Mouse (Mus musculus) liver, adult (tissue): ENCODE results near the gene 1110017D15Rik.

ENCODE experiments used
- GATA4 ChIP-seq: IDR thresholded peaks from 2 replicates; pipeline ENCODE4 v1.6.1; 2014; ENCODE audit warnings: mild to moderate bottlenecking, low read length; ENCODE audit not compliant: insufficient replicate concordance

Gene 1110017D15Rik

DNA sequence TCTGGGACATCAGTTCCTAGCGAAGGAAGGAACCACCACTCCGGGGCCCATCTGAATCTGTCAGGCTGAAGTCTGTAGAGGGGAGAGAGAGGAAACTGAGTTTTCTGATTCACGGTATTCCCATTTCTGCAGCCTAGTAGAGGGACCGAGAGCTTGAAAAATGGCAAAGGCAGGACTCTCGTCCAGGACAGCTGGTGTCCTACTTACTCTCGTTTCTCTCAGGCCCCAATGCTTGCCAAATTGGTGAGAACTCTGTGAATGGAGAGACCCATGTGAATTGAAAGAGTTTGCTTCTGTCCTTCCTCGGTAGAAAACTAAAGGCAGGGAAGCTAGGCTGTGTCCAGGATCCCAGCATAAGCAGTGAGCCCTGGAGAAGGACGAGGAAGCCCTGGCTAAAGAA, 17.5 kb downstream of the 1110017D15Rik start:
- TF ChIP-seq GATA4: no peak

DNA sequence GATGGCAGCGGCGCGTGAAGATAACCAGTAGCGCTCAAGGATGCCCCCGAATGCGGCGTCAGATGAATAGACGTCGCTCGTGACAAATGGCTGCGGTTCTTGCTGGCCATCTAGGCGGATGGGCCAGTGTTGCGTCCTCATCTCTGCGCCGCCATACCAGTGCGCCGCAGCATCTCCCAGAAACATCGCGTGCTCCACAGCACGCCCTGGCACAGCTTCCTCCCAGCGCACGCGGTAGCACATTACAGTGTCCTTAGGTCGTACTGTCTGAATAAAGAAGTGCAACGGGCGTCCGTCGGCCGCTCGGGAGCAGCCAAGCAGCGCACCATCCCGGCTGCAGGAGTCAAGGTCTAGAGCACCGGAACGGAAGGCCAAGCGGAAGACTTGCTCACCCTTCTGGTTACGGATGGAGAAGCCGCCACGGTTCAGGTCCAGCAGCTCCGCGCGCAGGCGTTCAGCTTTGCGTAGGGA, 18.2 kb downstream of the 1110017D15Rik start:
- no peak for TF ChIP-seq GATA4

DNA sequence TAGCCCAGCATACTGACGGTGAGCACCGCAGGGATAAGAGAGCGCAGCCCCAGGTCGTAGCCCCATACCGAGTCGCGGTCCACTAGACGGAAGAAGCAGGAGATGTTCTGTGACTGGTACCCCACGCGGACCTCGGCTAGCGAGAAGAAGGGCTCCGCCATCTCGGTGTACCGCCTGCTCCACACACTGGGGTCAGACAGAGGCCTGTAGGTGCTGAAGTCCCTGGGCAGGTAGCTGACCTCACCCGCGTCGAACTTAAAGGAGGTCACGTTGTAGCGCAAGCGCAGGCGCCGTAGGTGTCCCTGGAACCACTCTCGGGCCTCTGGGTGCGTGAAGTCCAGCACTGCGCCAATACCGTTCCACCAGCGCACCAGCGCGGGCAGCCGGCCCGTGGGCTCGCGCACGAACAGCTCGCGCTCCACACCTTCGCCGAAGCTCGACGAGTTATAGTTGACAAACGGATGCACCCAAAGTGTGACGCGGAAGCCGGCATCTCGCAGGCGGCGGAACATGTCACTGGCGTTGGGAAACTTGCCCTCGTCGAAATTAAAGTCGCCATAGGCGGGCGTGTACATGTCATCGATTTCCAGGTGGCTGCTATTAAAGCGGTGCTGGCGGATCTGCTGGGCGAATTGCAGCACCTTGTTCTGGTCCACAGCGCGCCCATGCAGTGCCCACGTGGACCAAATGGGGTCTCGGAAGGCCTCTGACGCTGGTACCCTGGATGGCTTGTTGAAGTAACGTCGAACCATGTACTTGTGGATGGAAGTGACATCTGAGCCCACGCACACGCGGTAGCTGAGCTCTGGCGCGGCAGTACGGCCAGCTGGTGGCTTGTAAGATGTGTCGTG, 18.9 kb downstream of the 1110017D15Rik start:
- TF ChIP-seq GATA4: no peak

DNA sequence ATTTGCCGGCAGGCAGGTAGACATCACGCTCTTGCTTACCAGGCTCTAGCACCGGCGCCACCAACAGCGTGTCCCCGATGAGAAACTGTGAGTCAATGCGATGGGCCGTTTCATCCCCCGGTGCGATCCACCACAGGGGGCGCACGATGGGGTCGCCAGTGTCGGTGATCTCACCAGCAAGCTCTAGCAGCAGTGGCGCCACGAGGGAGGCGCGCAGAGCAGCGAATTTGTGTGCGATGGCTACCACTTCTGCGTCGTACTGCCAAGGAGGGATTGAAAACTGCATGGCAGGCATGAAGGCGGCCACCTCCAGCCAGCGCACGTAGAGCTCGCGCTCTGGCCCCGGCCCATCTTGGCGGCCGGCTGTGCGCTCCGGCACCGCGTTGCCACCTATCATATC, 19.6 kb downstream of the 1110017D15Rik start:
- TF ChIP-seq GATA4: no peak

DNA sequence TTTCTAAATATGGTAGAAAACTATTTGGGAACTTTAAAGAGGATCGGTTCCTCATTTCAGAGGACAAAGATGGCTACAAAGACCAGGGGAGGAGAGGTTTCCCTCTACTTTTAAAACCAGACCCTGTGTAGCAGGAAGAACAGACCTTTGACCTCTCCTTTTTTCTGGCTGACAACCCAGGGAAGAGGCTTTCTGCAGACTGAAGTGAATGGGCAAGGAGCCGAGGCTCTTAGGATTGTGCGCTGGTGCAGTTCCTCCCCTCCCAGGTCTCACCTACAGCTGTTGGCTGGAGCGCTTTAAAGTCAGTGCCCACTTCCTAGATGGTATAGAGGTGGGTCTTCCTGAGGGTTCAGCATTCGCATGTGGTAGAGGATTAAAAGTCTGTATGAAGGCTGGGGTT, 20.1 kb downstream of the 1110017D15Rik start:
- TF ChIP-seq GATA4: no peak

DNA sequence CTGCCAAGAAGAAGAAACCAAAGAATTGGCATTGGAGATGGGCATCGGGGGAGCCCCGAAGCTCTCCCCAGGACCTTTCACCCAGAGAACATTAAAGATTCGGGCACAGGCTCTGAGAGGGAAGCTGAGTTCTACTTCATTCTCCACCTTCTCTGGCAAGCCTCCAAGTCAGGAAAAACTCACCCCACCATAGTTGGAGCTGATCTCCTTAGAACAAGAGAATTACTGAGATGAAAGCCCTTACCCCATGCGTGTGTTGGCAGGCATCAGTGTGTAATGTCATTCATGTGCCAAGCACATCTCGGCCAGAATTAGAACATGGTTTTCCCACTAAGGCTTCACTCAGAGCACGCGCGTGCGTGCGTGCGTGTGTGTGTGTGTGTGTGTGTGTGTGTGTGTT, 21.3 kb downstream of the 1110017D15Rik start:
- TF ChIP-seq GATA4: no peak

DNA sequence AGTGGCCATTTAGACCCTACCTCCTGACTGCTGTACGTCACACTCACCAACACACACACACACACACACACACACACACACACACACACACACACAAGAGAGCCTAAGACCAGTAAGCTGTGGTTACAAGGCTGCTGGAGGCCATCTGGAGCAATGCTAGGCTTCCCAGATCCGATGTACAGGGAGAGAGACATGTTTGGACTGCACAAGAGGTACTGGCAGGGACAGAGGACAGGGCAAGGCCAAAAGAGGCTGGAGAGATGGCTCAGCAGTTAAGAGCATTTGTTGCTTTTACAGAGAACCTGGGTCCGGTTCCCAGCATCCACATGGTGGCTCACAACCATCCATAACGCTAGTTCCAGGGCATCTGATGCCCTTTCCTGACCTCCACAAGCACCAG, 22.1 kb downstream of the 1110017D15Rik start:
- TF ChIP-seq GATA4: no peak

DNA sequence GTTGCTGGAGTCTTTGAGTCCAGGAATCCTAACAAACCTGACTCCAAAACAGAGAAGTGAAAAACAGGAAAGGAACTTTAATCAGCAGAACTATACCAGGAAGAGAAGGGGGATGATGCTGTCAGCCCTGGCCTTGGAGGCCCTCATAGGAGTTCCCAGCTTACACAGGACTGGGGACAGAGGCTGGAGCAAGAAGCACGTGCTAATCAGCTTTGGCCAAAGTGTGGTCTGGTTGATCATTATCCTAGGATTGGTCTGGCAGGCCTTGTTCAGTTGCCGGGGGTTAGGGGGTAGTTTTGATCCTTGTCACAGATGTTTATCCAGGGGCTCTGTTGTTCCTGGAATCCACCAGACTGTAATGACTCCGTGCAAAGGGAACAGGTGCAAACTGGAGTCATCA, 22.8 kb downstream of the 1110017D15Rik start:
- TF ChIP-seq GATA4: no peak

DNA sequence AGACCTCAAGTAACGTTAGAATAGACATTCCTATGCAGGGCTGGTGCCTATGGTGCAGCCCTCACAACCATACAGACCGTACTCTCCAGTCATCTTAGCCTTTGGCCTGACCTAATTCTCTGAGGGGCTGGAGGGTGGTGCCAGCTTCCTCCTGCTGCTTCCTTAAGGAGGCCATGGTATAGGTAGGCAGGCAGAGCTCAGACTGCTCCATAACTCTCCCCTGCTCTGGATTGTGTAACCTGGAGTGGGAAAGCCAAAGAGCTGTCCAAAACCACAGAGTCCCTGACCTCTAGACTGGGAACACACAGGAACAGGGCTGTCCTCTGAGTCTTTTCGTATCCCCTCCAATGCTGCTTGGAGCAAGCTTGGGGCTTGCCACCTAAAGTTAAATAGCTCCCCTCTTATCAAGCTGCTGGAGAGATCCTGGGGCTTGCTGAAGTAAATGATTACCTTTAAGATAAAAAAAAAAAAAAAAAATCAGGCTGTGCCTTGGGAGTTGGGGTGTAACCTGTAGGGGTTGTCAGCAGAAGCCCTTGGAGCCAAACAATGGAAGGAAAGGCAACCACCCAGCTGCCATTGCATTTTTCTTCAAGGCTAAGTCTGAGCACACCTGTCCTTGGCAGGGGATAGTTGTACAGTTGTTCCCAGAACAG, 23.5 kb downstream of the 1110017D15Rik start:
- TF ChIP-seq GATA4: no peak

DNA sequence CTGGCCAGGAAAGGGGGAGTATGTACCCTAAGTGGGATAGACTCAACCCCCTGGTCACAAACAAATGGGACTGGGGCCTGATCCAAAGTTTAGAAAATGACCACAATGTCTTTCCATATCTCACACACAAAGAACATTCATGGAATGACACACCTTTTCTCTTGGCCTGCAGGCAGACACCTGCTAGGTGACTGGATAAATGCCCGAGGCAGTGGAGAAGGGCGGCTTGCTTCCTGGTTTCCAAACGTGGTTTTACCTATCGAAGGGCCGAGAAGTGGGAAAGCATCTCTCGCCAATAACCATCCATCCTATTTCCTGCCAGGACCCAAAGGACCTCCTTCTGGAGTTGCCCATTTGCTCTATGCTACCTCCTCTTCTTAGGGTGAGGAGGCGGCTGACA, 24.2 kb downstream of the 1110017D15Rik start:
- TF ChIP-seq GATA4: no peak

DNA sequence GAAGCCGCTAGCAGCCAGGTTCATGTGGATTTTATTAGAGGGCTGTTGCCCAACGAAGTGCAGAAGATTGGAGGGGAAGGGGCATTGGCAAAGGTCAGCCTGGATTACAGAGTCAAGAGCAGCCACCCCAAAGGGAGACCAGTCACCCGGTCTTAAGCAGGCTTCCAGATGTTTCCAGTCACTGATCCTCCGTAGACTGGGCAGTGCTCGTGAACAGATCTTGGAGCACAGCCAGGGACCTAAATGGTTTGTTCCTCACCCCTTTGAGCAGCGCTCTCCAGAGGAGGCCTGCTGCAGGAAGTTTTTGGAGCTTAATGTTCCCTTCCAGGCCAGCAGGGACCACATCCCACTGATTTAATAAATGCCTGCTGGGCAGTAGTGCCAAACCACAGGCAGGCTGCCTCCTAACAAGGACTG, 35.5 kb downstream of the 1110017D15Rik start:
- no peak for TF ChIP-seq GATA4

DNA sequence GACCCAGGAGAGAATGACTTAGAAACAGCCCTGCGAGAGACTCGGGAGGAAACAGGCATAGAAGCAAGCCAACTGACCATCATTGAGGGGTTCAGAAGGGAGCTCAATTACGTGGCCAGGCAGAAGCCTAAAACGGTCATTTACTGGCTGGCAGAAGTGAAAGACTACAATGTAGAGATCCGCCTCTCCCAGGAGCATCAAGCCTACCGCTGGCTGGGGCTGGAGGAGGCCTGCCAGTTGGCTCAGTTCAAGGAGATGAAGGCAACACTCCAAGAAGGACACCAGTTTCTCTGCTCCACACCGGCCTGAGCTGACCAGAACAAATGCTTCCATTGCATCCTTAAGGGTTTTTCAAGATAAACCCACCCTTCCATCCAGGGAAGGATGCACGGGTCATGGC, 36.9 kb downstream of the 1110017D15Rik start:
- no peak for TF ChIP-seq GATA4

DNA sequence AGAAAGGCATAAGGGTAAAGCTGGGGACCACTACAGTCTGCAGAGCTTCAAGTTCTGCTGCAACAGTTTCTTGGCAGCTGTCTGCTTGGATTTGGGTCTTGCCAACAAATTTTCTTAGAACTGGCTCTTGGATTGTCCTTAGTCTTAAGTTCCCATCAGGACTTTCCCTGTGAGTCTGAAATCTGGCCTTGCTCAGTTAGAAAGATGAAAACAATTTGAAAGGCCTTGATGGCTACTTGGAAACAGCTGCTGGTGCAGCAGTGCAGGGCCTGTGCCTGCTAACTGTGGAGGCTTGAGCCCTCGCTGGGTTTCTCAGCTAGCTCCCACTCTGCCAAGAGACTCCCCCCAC, 37.7 kb downstream of the 1110017D15Rik start:
- no peak for TF ChIP-seq GATA4

DNA sequence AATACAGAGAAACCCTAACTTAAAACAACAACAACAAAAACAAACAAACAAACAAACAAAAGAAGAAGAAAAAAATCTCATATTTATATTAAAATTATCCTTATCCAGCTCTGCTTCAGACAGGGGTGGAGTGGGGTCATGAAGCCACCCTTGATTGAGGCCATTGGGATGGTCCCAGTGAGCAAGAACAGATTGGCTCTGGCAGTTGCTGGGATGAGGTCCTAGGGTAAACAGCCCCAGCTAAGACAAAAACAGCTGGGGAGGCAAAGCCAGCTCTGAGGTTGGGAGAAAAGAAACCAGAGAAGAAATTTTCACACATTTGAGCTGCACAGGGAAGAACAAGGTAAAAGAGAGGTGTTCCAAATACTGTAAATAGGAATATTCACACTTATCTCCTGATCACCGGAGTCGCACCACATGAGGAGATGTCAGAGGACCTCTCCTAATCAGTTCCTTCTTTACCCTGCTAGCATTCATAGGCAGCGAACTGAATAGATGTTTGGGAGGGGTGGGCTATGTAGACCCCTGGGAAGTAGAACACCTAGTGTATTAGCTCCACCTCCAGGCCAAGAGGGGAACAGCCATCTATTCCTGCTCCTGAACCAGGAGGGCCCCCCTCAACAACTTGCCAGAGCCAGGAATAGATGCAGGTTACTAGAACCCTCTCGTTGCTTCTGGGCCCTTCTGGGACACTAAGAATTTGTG, 38.2 kb downstream of the 1110017D15Rik start:
- TF ChIP-seq GATA4: no peak

DNA sequence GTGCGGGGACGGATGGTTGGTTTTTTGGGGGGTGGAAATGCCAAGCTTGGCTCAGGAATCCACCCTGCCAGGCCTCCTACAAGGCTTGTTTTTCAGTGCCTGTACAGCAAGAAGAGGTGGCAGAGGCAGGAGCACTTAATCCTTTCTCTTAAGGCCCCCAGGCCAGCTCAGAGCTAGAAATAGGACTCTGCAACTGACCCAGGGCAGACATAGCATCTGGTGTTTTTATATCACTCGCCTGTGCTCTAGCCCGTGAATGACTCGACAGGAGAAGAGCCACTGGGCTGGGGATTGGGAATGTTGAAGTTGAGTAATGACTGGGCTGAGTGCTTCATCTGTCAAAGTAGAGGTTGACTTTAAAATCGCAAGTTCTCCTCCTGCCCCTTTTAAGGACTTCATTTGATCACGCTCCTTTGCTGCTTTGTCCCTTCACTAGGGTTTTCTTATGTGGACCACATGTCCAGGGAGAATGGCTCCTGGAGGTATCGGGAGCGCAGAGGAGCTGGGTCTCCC, 39.4 kb downstream of the 1110017D15Rik start:
- no peak for TF ChIP-seq GATA4

DNA sequence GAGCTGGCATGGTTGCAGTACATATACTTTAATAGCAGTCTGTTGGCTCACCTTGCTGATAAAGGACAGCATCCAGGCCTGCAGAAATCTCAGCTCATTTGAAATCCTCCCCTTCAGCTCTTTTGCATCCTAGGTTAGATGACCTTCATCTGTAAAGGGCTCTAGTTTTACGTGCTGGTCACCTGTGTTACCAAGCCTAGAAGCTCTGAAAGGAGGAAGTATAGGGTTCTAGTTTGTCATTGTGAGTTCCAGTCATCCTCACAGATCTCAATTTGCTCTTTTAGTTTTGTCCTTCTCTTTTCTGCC, 45.8 kb downstream of the 1110017D15Rik start:
- TF ChIP-seq GATA4: no peak

DNA sequence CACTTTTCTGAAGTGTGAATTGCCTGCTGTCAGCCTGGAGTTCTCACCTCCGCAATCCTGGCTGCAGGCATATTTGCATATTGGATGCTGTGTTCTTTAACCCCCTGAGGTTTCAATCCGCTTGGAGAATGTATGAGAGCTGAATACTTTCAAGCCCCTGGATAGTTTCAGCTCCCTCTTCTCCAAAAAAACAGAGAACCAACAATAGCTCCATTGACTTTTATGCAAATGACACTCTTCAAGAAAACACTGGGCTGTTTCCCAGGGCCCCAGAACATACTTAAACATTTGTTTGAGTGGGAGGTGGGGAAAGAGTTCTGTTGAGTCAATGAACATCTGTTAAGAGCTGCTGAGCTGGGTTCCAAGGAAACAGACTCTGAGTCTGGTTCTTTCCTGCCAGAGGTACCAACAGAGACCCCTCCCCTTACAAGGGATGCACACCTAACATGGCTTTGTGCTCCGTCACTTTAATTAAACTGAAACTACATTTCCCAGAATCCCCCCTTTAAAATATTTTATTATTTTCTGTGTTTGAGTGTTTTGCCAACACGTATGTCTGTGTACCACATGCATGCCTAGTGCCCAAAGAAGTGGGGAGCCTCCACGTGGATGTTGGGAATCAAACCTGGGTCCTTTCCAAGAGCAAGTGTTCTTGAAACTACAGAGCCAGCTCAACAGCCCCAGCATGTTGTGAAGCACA, 46.3 kb downstream of the 1110017D15Rik start:
- TF ChIP-seq GATA4: no peak
